Mouse (Mus musculus): ENCODE data around the gene Eif5.

GRCm38 (mm10) chr12:111507001-111507400 is 30.8 kb upstream of the Eif5 start:
- no peak for TF ChIP-seq CTCF (IDR thresholded peaks at IDR 0.05)
- TF ChIP-seq POLR2A (IDR thresholded peaks at IDR 0.05; ENCODE audit: insufficient read depth, low read depth, low read length), result no peak
- no peak for TF ChIP-seq EP300 (IDR thresholded peaks at IDR 0.05; ENCODE audit: insufficient read depth, low read depth, low read length)
